8 mouse cellular contexts compared by ENCODE assay signal in genomic region chr2:30693206-30694035, GRCm38 (mm10).
DNase-seq lines count a peak whose midpoint lies in the region.

No protein-coding gene starts in this region.

- no peaks in the 10 kb centered on the region for H3K36me3 ChIP-seq in midbrain, embryonic 10.5 days

- no peaks in the 10 kb centered on the region for H3K27me3 ChIP-seq in midbrain, embryonic 10.5 days (ENCODE audit: low read depth, poor library complexity, severe bottlenecking)

- under 1% methylated on average over 41 of the region's 41 CpGs for WGBS in midbrain, embryonic 10.5 days

- H3K4me3 ChIP-seq in midbrain, embryonic 10.5 days = peak overlapping the region; percentile 55

- intact Hi-C loops in left cerebral cortex, postnatal 36 days (cut with DNase I) = loop anchor here (2.0 kb wide), 3 partner anchors 17 to 35 kb away; no protein-coding TSS in a partner anchor

- no peaks in the 10 kb centered on the region for H3K9me3 ChIP-seq in midbrain, embryonic 10.5 days (replicated peaks)

- peaks cover 94% of the 10 kb centered on the region for H3K4me1 ChIP-seq in midbrain, embryonic 10.5 days

- H3K27ac ChIP-seq in midbrain, embryonic 10.5 days (replicated peaks) = peak overlapping the region; percentile 99

- peak; percentile 93 for DNase-seq in R1 (ENCODE audit: low read depth, low spot score)
- DNase-seq in cerebellum, postnatal 14 days = peak; percentile 84 to 86
- DNase-seq in gastrocnemius, postnatal 10 days = peak; percentile 74
- peak; percentile 86 for DNase-seq in induced T-regulatory cell, adult 2 months (ENCODE audit: low read depth)
- DNase-seq in left cerebral cortex, postnatal 36 days (ENCODE audit: low spot score in 2 of 2) = peak; percentile 87 to 90
- DNase-seq in midbrain, embryonic 10.5 days (ENCODE audit: low spot score) = peak; percentile 92
- peak; percentile 89 for DNase-seq in right cerebral cortex, postnatal 25 days
- DNase-seq in yolk sac, embryonic 10.5 days (ENCODE audit: low spot score) = peak; percentile 89

Comparison
In these comparisons a context has a peak if more than half of its experiments do, and no peak if none do; other contexts are left out.
1. Peak in every context shown above with its lines: DNase-seq, H3K4me3 ChIP-seq and H3K27ac ChIP-seq.